Mouse (Mus musculus) bone marrow, adult 2 months (tissue): ENCODE measurements around the gene Zfp663. TPM values are rescaled to one million over a fixed set of nuclear protein-coding genes. Genes with fewer than 3 reads are reported as not detected.

Experiments used
- H3K27ac ChIP-seq: fragments of 200-500 bp; 2 replicates; pipeline ENCODE4 v1.5.1; 2012; ENCODE audit warnings: low read depth, mild to moderate bottlenecking, control low read depth, inconsistent platforms, low read length; ENCODE audit not compliant: control insufficient read depth, poor library complexity, insufficient read depth
- H3K4me1 ChIP-seq: fragments of 200-500 bp; 2 replicates; pipeline ENCODE4 v1.6.1; 2011; ENCODE audit warnings: low read length; ENCODE audit not compliant: control insufficient read depth, insufficient read depth
- H3K4me3 ChIP-seq: fragments of 200-500 bp; replicated peaks from 2 replicates; pipeline ENCODE3; 2011; ENCODE audit warnings: mild to moderate bottlenecking, low read depth, low read length, control low read depth; ENCODE audit not compliant: control insufficient read depth
- CTCF ChIP-seq: fragments of 200-500 bp; IDR thresholded peaks from 2 replicates; pipeline ENCODE4 v1.5.1; 2011; ENCODE audit warnings: low read length, control low read depth; ENCODE audit not compliant: control insufficient read depth, insufficient read depth
- POLR2A ChIP-seq: fragments of 200-500 bp; IDR thresholded peaks from 2 replicates; pipeline ENCODE4 v1.6.1; 2011; ENCODE audit warnings: low read depth, mild to moderate bottlenecking, control low read depth, low read length, borderline replicate concordance; ENCODE audit not compliant: control insufficient read depth
- whole genome bisulfite sequencing: fragments of 180-500 bp; shearing (Covaris S2); methylation state at CpG from one replicate; pipeline ENCODE4 v1.1.7; 2018; 5-methylcytosine and 5-hydroxymethylcytosine counted together
- polyA plus RNA-seq: library from polyadenylated mRNA; stranded (reverse); fragments of >200 nt; gene quantifications from 2 replicates; pipeline ENCODE4 v1.2.4, GENCODE M21; 2011; ENCODE audit warnings: low replicate concordance; ENCODE audit not compliant: missing spikeins, insufficient read depth, insufficient read length

Gene Zfp663
- polyA plus RNA-seq, 1 experiment, result not detected

DNA sequence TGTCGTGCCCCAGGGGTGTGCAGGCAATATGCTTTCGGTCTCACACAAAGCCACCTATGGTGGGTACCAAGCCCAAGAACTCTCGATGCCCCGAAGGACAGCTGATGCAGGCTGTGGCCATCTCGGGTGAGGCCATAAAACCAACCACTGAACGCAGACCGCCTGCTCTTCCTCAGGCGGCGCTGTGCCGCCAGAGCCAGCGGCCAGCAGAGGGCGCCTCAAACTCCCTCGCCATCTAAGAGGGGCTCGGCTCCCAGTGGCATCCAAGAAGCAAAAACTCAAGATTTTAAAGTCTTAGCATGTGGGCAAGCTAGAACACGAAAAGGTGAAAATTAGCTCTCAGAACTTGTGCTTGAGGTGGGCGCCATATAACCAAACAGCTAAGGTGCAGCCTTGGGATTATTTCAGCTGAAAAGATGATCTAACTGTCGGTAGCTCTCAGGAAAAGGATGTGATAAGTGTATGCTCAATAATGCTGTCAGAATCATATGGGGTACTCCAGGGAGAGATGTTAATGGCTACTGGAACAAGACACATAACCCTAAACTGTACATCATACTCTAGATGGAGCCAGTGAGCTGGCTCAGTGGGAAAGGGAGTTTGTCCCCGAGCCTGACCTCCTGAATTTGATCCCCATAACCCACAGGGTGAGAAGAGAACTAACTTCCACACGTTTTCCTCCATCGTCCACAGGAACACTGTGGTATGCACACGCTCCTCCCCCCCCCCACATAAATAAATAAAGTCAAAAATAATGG is 4.0 kb downstream of the Zfp663 start:
- no peaks in the 10 kb centered on the region; the same call in 1 of the 2 replicates for H3K4me1 ChIP-seq
- WGBS, result 10% methylated on average over 21 of the region's 21 CpGs
- TF ChIP-seq POLR2A (no peak), CTCF (peak; percentile 67; the same call in 1 of the 2 replicates)
- H3K27ac ChIP-seq, result no peak overlapping the region
- H3K4me3 ChIP-seq, result no peak overlapping the region

DNA sequence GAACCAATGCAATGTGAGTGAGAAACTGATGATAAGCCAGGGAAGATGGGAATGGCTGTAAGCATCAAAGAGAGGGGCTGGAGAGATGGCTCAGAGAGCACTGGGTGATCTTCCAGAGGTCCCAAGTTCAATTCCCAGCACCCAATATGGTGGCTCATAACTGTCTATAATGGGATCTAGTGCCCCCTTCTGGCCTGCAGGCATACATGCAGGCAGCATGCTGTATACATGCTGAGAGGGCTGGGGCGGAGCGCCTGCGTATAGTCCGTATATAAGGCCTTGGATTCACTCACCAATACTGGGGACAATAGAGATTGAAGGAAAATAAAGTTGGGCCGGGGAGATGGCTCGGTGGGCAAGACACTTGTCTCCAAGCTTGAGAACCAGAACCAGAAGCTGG is 5.2 kb downstream of the Zfp663 start:
- 87% methylated on average over 6 of the region's 6 CpGs for WGBS
- Histone ChIP-seq H3K27ac (no peak overlapping the region), H3K4me3 (no peak overlapping the region), H3K4me1 (no peaks in the 10 kb centered on the region; the same call in 1 of the 2 replicates)
- TF ChIP-seq CTCF (no peak), POLR2A (no peak)

- no peaks in the 10 kb centered on the region for H3K4me1 ChIP-seq
- no peak for TF ChIP-seq POLR2A
- TF ChIP-seq CTCF, result peak; percentile 72
- WGBS, result 6% methylated on average over 1 of the region's 1 CpGs
- H3K27ac ChIP-seq, result no peak overlapping the region
- no peak overlapping the region for H3K4me3 ChIP-seq
Measured at GRCm38 (mm10) chr2:165360861-165361260, 7.7 kb downstream of the Zfp663 start.

DNA sequence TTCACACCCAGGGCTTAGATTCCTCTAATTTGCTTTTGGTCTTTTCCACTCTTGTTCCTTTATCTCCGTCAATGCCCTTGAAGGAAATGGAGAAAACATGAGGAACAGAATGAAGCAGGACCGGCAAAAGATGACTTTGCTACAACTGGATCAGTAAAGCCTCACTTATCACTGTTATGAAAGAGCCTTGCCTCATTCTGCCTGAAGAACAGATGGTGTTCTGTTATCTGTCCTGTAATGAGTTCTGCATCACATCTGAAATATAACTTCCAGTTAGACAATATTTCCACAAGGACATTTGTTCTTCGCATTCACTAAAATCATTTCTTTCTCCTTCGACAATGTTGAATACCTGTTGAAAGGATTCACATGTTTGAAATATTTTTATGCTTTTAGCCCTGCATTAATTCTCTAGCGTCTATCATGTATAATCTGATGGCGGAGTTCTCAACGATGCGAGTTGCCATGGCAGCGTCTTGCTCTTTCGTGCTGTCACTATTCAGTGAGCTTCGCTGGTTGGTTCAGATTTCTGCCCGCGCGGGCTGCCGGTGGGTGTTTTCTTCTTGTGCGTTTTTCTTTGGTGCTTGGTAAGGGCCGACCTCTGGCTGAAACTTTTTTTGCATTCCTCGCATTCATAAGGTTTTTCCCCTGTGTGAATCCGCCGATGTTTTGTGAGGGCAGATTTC is 16.6 kb downstream of the Zfp663 start:
- no peak for TF ChIP-seq POLR2A
- TF ChIP-seq CTCF, result no peak
- no peaks in the 10 kb centered on the region for H3K4me1 ChIP-seq
- no peak overlapping the region for H3K27ac ChIP-seq
- WGBS, result 85% methylated on average over 20 of the region's 20 CpGs
- H3K4me3 ChIP-seq, result no peak overlapping the region

- no peak overlapping the region for H3K27ac ChIP-seq
- WGBS, result 43% methylated on average over 8 of the region's 8 CpGs
- H3K4me3 ChIP-seq, result no peak overlapping the region
- TF ChIP-seq POLR2A (no peak), CTCF (no peak)
- H3K4me1 ChIP-seq, result no peaks in the 10 kb centered on the region
Measured at GRCm38 (mm10) chr2:165349466-165349865, 19.1 kb downstream of the Zfp663 start.

- TF ChIP-seq CTCF (no peak), POLR2A (no peak)
- Histone ChIP-seq H3K4me1 (no peaks in the 10 kb centered on the region), H3K27ac (no peak overlapping the region), H3K4me3 (no peak overlapping the region)
- 78% methylated on average over 5 of the region's 5 CpGs for WGBS
Measured at GRCm38 (mm10) chr2:165346180-165346579, 22.3 kb downstream of the Zfp663 start.

- WGBS, result 47% methylated on average over 3 of the region's 3 CpGs
- H3K27ac ChIP-seq, result no peak overlapping the region
Measured at GRCm38 (mm10) chr2:165337191-165337590, 31.3 kb downstream of the Zfp663 start.

DNA sequence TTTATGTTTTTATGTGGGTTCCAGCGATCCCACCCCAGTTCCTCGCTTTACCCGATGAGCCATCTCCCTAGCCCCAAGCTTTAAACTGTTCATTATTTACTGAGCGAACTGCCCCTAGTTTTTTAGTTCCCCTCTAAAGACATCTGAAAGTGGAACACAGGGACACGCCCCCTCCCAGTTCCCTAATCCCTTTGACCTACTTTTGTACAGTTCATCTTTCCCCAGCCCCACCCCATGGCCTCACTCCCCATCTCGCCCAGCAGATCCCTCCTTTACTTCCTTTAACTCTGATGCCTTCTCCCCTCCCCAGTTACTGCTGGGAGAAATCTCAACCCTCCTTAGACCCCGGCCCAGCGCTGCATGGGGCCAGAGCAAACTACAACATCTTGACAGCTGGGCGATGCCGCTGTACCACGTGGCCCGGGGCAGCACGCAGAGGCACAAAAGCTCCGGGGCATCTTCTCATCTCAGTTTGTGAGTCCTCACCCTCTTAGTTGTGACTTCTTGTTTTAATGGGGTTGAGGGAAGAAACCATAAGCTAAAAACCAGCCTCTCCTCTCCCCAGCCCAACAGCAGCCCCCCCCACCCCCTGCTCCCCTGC is 35.8 kb downstream of the Zfp663 start:
- WGBS, result 23% methylated on average over 14 of the region's 14 CpGs
- peaks cover 4% of the 10 kb centered on the region for H3K4me1 ChIP-seq

More at GRCm38 (mm10) chr2:165337191-165337590, 31.3 kb downstream of the Zfp663 start:
- H3K4me1 ChIP-seq, result peaks cover 2% of the 10 kb centered on the region; the same call in 1 of the 2 replicates
- H3K4me3 ChIP-seq, result no peak overlapping the region
- TF ChIP-seq CTCF, result peak; percentile 70; the same call in 1 of the 2 replicates
- TF ChIP-seq POLR2A, result no peak

More for the DNA sequence above, 35.8 kb downstream of the Zfp663 start:
- Histone ChIP-seq H3K4me3 (peak overlapping the region; percentile 50), H3K27ac (peak overlapping the region; percentile 64; the same call in 1 of the 2 replicates)
- TF ChIP-seq POLR2A (no peak), CTCF (no peak)
